Comparison of ENCODE assay signal across 30 mouse cellular contexts in genomic region chr16:56170247-56170646, GRCm38 (mm10). TPM values are rescaled to one million over a fixed set of nuclear protein-coding genes. Genes with fewer than 3 reads are reported as not detected.
DNase-seq lines count a peak whose midpoint lies in the region; ATAC-seq and TF ChIP-seq lines count a peak whose summit lies in the region.
"Had no signal": no experiment of that assay in that cellular context is flagged by ENCODE, and none has a peak within 500 bp of the region (broad histone marks: within the 10 kb centered on the region; RNA-seq: fewer than 3 reads in every experiment).

No protein-coding gene starts in this region.

- H3K4me1 ChIP-seq in hindbrain, embryonic 14.5 days (replicated peaks; ENCODE audit: control insufficient read depth, insufficient read depth, low read length): no peaks in the 10 kb centered on the region
- no peaks in the 10 kb centered on the region for H3K4me1 ChIP-seq in hindbrain, embryonic 12.5 days
- H3K4me1 ChIP-seq in midbrain, postnatal 0 days (ENCODE audit: insufficient read depth, low read length): no peaks in the 10 kb centered on the region
- H3K4me1 ChIP-seq in midbrain, embryonic 10.5 days: no peaks in the 10 kb centered on the region
- no peaks in the 10 kb centered on the region for H3K4me1 ChIP-seq in forebrain, postnatal 0 days (ENCODE audit: insufficient read depth)
- H3K4me1 ChIP-seq: heart, embryonic 13.5 days; hindbrain, embryonic 15.5 days; limb, embryonic 15.5 days; midbrain, embryonic 15.5 days; neural tube, embryonic 13.5 days had no signal

- H3K9ac ChIP-seq in hindbrain, embryonic 14.5 days: no peak overlapping the region
- no peak overlapping the region for H3K9ac ChIP-seq in hindbrain, embryonic 12.5 days
- H3K9ac ChIP-seq in midbrain, postnatal 0 days (replicated peaks; ENCODE audit: low read length, poor library complexity, severe bottlenecking): no peak overlapping the region
- H3K9ac ChIP-seq in forebrain, postnatal 0 days: no peak overlapping the region
- H3K9ac ChIP-seq: heart, embryonic 13.5 days; hindbrain, embryonic 15.5 days; limb, embryonic 15.5 days; liver, embryonic 14.5 days; lung, embryonic 14.5 days; midbrain, embryonic 15.5 days; neural tube, embryonic 13.5 days had no signal

- 0 out of 2 replicates have a peak, but pooled peaks have one; percentile 14 for ATAC-seq in hindbrain, embryonic 14.5 days (ENCODE audit: low FRiP score)
- no peak for ATAC-seq in hindbrain, embryonic 12.5 days (ENCODE audit: low FRiP score)
- no peak for ATAC-seq in midbrain, postnatal 0 days (ENCODE audit: low FRiP score)
- peak; percentile 63; the same call in 1 of the 2 replicates for ATAC-seq in forebrain, postnatal 0 days
- ATAC-seq: activated CD4-positive, CD25-positive, alpha-beta regulatory T cell, adult 4 months; intestine, embryonic 16.5 days; midbrain, embryonic 15.5 days had no signal

- no peak for DNase-seq in hindbrain, embryonic 14.5 days (ENCODE audit: low spot score)
- peak; percentile 18 for DNase-seq in midbrain, postnatal 0 days (ENCODE audit: low spot score)
- no peak for DNase-seq in midbrain, embryonic 10.5 days (ENCODE audit: low spot score)
- DNase-seq in forebrain, postnatal 0 days: no peak
- DNase-seq in layer of hippocampus, postnatal 14 days (ENCODE audit: low spot score in 2 of 2): peak; percentile 24 to 69
- DNase-seq in B cell, adult 2 months: no peak
- no peak for DNase-seq in left cerebral cortex, postnatal 36 days (ENCODE audit: low spot score in 2 of 2)
- DNase-seq: adrenal gland, adult 8-10 months; cerebellum, adult 9-10 months; gastrocnemius, postnatal 14 days; heart, adult 18-20 months; heart, postnatal 14 days; kidney, postnatal 36 days; left cerebral cortex, postnatal 4 days; lung, embryonic 14.5 days; thymus, adult 18-20 months; thymus, postnatal 4 days had no signal

- H3K27ac ChIP-seq in hindbrain, embryonic 14.5 days: no peak overlapping the region
- H3K27ac ChIP-seq in hindbrain, embryonic 12.5 days: no peak overlapping the region
- no peak overlapping the region for H3K27ac ChIP-seq in midbrain, postnatal 0 days (ENCODE audit: low read depth, low read length)
- H3K27ac ChIP-seq in midbrain, embryonic 10.5 days (replicated peaks): no peak overlapping the region
- H3K27ac ChIP-seq in forebrain, postnatal 0 days (ENCODE audit: low read depth, low read length): no peak overlapping the region
- H3K27ac ChIP-seq: heart, embryonic 13.5 days; hindbrain, embryonic 15.5 days; left cerebral cortex, adult 2 months; limb, embryonic 15.5 days; liver, embryonic 14.5 days; midbrain, embryonic 15.5 days; neural tube, embryonic 13.5 days had no signal

- TF ChIP-seq CTCF in midbrain, postnatal 0 days (IDR thresholded peaks at IDR 0.05): no peak
- TF ChIP-seq CTCF in forebrain, postnatal 0 days (IDR thresholded peaks at IDR 0.05; ENCODE audit: low read depth): no peak

- no peak overlapping the region for H3K4me2 ChIP-seq in hindbrain, embryonic 14.5 days (replicated peaks)
- H3K4me2 ChIP-seq in hindbrain, embryonic 12.5 days (replicated peaks): no peak overlapping the region
- no peak overlapping the region for H3K4me2 ChIP-seq in midbrain, postnatal 0 days (ENCODE audit: low read depth, low read length, poor library complexity, severe bottlenecking)
- no peak overlapping the region for H3K4me2 ChIP-seq in forebrain, postnatal 0 days (ENCODE audit: low read depth)
- H3K4me2 ChIP-seq: heart, embryonic 13.5 days; hindbrain, embryonic 15.5 days; limb, embryonic 15.5 days; lung, embryonic 14.5 days; midbrain, embryonic 15.5 days; neural tube, embryonic 13.5 days had no signal

- H3K36me3 ChIP-seq in hindbrain, embryonic 14.5 days (replicated peaks; ENCODE audit: control insufficient read depth, insufficient read depth): peaks cover 54% of the 10 kb centered on the region
- H3K36me3 ChIP-seq in hindbrain, embryonic 12.5 days: peaks cover 31% of the 10 kb centered on the region
- H3K36me3 ChIP-seq in midbrain, postnatal 0 days (ENCODE audit: insufficient read depth, low read length): peaks cover 24% of the 10 kb centered on the region
- peaks cover 35% of the 10 kb centered on the region for H3K36me3 ChIP-seq in midbrain, embryonic 10.5 days
- peaks cover 28% of the 10 kb centered on the region for H3K36me3 ChIP-seq in forebrain, postnatal 0 days (ENCODE audit: insufficient read depth)

- no peaks in the 10 kb centered on the region for H3K9me3 ChIP-seq in hindbrain, embryonic 14.5 days (ENCODE audit: control insufficient read depth, low read length)
- H3K9me3 ChIP-seq in hindbrain, embryonic 12.5 days (replicated peaks): no peaks in the 10 kb centered on the region
- no peaks in the 10 kb centered on the region for H3K9me3 ChIP-seq in midbrain, postnatal 0 days (ENCODE audit: low read length)
- H3K9me3 ChIP-seq in midbrain, embryonic 10.5 days (replicated peaks): no peaks in the 10 kb centered on the region
- H3K9me3 ChIP-seq in forebrain, postnatal 0 days (ENCODE audit: low read length): no peaks in the 10 kb centered on the region
- H3K9me3 ChIP-seq: G1E; heart, embryonic 13.5 days; hindbrain, embryonic 15.5 days; limb, embryonic 15.5 days; midbrain, embryonic 15.5 days; neural tube, embryonic 13.5 days had no signal

- no peak overlapping the region for H3K4me3 ChIP-seq in hindbrain, embryonic 14.5 days (replicated peaks; ENCODE audit: low read length)
- no peak overlapping the region for H3K4me3 ChIP-seq in hindbrain, embryonic 12.5 days
- no peak overlapping the region for H3K4me3 ChIP-seq in midbrain, postnatal 0 days (ENCODE audit: low read depth, low read length)
- no peak overlapping the region for H3K4me3 ChIP-seq in midbrain, embryonic 10.5 days
- H3K4me3 ChIP-seq in forebrain, postnatal 0 days (ENCODE audit: low read depth, low read length): no peak overlapping the region
- H3K4me3 ChIP-seq: heart, embryonic 13.5 days; hindbrain, embryonic 15.5 days; left cerebral cortex, adult 2 months; limb, embryonic 15.5 days; midbrain, embryonic 15.5 days; myocyte; neural tube, embryonic 13.5 days had no signal

- H3K27me3 ChIP-seq in hindbrain, embryonic 14.5 days (ENCODE audit: control insufficient read depth, insufficient read depth, low read length): no peaks in the 10 kb centered on the region
- H3K27me3 ChIP-seq in hindbrain, embryonic 12.5 days: no peaks in the 10 kb centered on the region
- H3K27me3 ChIP-seq in midbrain, postnatal 0 days (ENCODE audit: insufficient read depth, low read length): no peaks in the 10 kb centered on the region
- no peaks in the 10 kb centered on the region for H3K27me3 ChIP-seq in midbrain, embryonic 10.5 days (ENCODE audit: low read depth, poor library complexity, severe bottlenecking)
- H3K27me3 ChIP-seq in forebrain, postnatal 0 days (ENCODE audit: insufficient read depth, low read length): no peaks in the 10 kb centered on the region
- H3K27me3 ChIP-seq: CH12.LX; heart, embryonic 13.5 days; hindbrain, embryonic 15.5 days; limb, embryonic 15.5 days; midbrain, embryonic 15.5 days; neural tube, embryonic 13.5 days had no signal

- intact Hi-C loops in left cerebral cortex, postnatal 36 days (cut with DNase I): no loop called here

RNA-seq across cellular contexts. Expression of gene Impg2, which starts 33.9 kb away (rescaled TPM):
- 0.58 and 0.60 TPM in 2 replicates for polyA plus RNA-seq in hindbrain, embryonic 14.5 days (2014; fragmentation: Nextera tagmentation; extraction: Ambion mirVana)
- 0.23 and 0.38 TPM in 2 replicates for polyA plus RNA-seq in hindbrain, embryonic 12.5 days (2016; fragmentation: Nextera tagmentation; extraction: Ambion mirVana)
- total RNA-seq in midbrain, postnatal 0 days (2014; rRNA removed): 0.38 and 0.61 TPM in 2 replicates
- 0.10 and 0.27 TPM in 2 replicates for polyA plus RNA-seq in midbrain, postnatal 0 days (2015; fragmentation: Nextera tagmentation; extraction: Ambion mirVana)
- 0.04 and 0.20 TPM in 2 replicates for polyA plus RNA-seq in midbrain, embryonic 10.5 days (2016; fragmentation: Nextera tagmentation; extraction: Ambion mirVana)
- total RNA-seq in forebrain, postnatal 0 days (2014; rRNA removed): 0.48 and 0.54 TPM in 2 replicates
- polyA plus RNA-seq in forebrain, postnatal 0 days (2015; fragmentation: Nextera tagmentation; extraction: Ambion mirVana): 0.08 and 0.20 TPM in 2 replicates
- total RNA-seq in layer of hippocampus, postnatal 14 days (2021): under 1 TPM; 0.71 to 0.74 TPM
- total RNA-seq in left cerebral cortex, postnatal 36 days (2021): 1 to 10 TPM in 1 of 2 experiments, under 1 TPM in 1; 0.62 to 1.0 TPM
- polyA plus RNA-seq: G1E had no signal

Comparison
In these comparisons a context has a peak if more than half of its experiments do, and no peak if none do; other contexts are left out.
1. ATAC-seq: peak in hindbrain, embryonic 14.5 days (single experiment) and forebrain, postnatal 0 days (single experiment); none in hindbrain, embryonic 12.5 days (single experiment) and midbrain, postnatal 0 days (single experiment).
2. DNase-seq: peak in midbrain, postnatal 0 days (single experiment) and layer of hippocampus, postnatal 14 days (2 of 2); none in hindbrain, embryonic 14.5 days (single experiment), midbrain, embryonic 10.5 days (single experiment), forebrain, postnatal 0 days (single experiment), B cell, adult 2 months (0 of 2) and left cerebral cortex, postnatal 36 days (0 of 2).